22 mouse cellular contexts compared by ENCODE assay signal in the genomic region with DNA sequence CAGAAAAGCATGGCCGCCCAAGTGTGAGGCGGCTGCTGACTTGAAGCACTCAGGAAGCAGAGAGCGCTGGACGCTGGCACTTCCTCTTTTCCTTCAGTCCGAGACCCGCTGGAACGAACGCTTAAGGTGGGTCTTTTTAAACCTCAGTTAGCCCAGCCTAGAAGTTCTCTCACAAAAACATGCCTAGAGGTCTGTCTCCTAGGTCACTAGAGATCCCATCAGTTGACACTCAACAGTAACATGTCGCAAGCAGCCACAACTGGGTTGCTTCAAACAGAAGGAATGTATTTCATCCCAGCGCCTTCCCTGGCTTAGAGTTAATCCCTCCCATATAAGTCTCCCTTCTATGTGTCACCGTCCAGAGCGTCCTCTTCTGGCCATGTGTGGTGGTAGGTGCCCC. TPM values are rescaled to one million over a fixed set of nuclear protein-coding genes. Genes with fewer than 3 reads are reported as not detected.
DNase-seq lines count a peak whose midpoint lies in the region; ATAC-seq and TF ChIP-seq lines count a peak whose summit lies in the region.
"Had no signal": no experiment of that assay in that cellular context is flagged by ENCODE, and none has a peak within 500 bp of the region (broad histone marks: within the 10 kb centered on the region; RNA-seq: fewer than 3 reads in every experiment).

No protein-coding gene starts in this region.

- H3K9ac ChIP-seq in heart, embryonic 12.5 days = no peak overlapping the region
- H3K9ac ChIP-seq in heart, postnatal 0 days (replicated peaks; ENCODE audit: low read depth, low read length) = no peak overlapping the region
- H3K9ac ChIP-seq: forebrain, embryonic 13.5 days; heart, embryonic 15.5 days; hindbrain, embryonic 15.5 days had no signal

- H3K27ac ChIP-seq in heart, embryonic 12.5 days (ENCODE audit: poor library complexity, severe bottlenecking) = peak overlapping the region; percentile 33; the same call in 1 of the 2 replicates
- no peak overlapping the region for H3K27ac ChIP-seq in heart, postnatal 0 days (ENCODE audit: low read depth)
- H3K27ac ChIP-seq: forebrain, embryonic 10.5 days; forebrain, embryonic 13.5 days; heart, embryonic 15.5 days; hindbrain, embryonic 15.5 days had no signal

- WGBS in heart, embryonic 12.5 days = 68% methylated on average over 12 of the region's 12 CpGs
- 76% methylated on average over 12 of the region's 12 CpGs for WGBS in heart, postnatal 0 days

- no peak for TF ChIP-seq CTCF in heart, postnatal 0 days (IDR thresholded peaks at IDR 0.05; ENCODE audit: low read depth)

- H3K27me3 ChIP-seq in heart, embryonic 12.5 days (replicated peaks) = no peaks in the 10 kb centered on the region
- no peaks in the 10 kb centered on the region for H3K27me3 ChIP-seq in heart, postnatal 0 days (ENCODE audit: control insufficient read depth, insufficient read depth, low read length)
- H3K27me3 ChIP-seq: forebrain, embryonic 13.5 days; heart, embryonic 15.5 days; hindbrain, embryonic 15.5 days had no signal

- no peak overlapping the region for H3K4me3 ChIP-seq in heart, embryonic 12.5 days
- H3K4me3 ChIP-seq in heart, postnatal 0 days (ENCODE audit: low read depth, low read length) = no peak overlapping the region
- H3K4me3 ChIP-seq: forebrain, embryonic 10.5 days; forebrain, embryonic 13.5 days; heart, embryonic 15.5 days; hindbrain, embryonic 15.5 days had no signal

- no peaks in the 10 kb centered on the region for H3K9me3 ChIP-seq in heart, embryonic 12.5 days (replicated peaks)
- no peaks in the 10 kb centered on the region; the same call in 1 of the 2 replicates for H3K9me3 ChIP-seq in heart, postnatal 0 days (replicated peaks; ENCODE audit: control insufficient read depth, low read length)
- H3K9me3 ChIP-seq: forebrain, embryonic 10.5 days; forebrain, embryonic 13.5 days; heart, embryonic 15.5 days; hindbrain, embryonic 15.5 days had no signal

- ATAC-seq in heart, embryonic 12.5 days (ENCODE audit: insufficient number of reproducible peaks, low FRiP score) = no peak
- peak; percentile 20; the same call in 1 of the 2 replicates for ATAC-seq in heart, postnatal 0 days (ENCODE audit: insufficient read depth, low read depth)
- ATAC-seq: forebrain, embryonic 13.5 days; forebrain, embryonic 16.5 days; intestine, postnatal 0 days had no signal

- peaks cover 25% of the 10 kb centered on the region for H3K4me1 ChIP-seq in heart, embryonic 12.5 days (replicated peaks)
- peaks cover 11% of the 10 kb centered on the region; the same call in 1 of the 2 replicates for H3K4me1 ChIP-seq in heart, postnatal 0 days (ENCODE audit: control insufficient read depth, insufficient read depth)
- H3K4me1 ChIP-seq: forebrain, embryonic 13.5 days had no signal

- H3K4me2 ChIP-seq in heart, embryonic 12.5 days = 0 out of 2 replicates have a peak overlapping the region, but pooled peaks have one; percentile 5
- H3K4me2 ChIP-seq in heart, postnatal 0 days (ENCODE audit: low read depth, low read length) = no peak overlapping the region
- H3K4me2 ChIP-seq: forebrain, embryonic 13.5 days; heart, embryonic 15.5 days; hindbrain, embryonic 15.5 days had no signal

- no peak for TF ChIP-seq EP300 in heart, postnatal 0 days (IDR thresholded peaks at IDR 0.05; ENCODE audit: low read depth)

- no peaks in the 10 kb centered on the region for H3K36me3 ChIP-seq in heart, embryonic 12.5 days
- no peaks in the 10 kb centered on the region for H3K36me3 ChIP-seq in heart, postnatal 0 days (replicated peaks; ENCODE audit: control insufficient read depth, insufficient read depth, low read length)
- H3K36me3 ChIP-seq: forebrain, embryonic 10.5 days; heart, embryonic 15.5 days; hindbrain, embryonic 15.5 days had no signal

- no peak for DNase-seq in heart, postnatal 4 days
- no peak for DNase-seq in heart, postnatal 0 days (ENCODE audit: low spot score)
- DNase-seq in heart, adult 8-10 months (ENCODE audit: low spot score) = no peak
- peak; percentile 36 for DNase-seq in R1 (ENCODE audit: low read depth, low spot score)
- DNase-seq in ovary, postnatal 14 days (ENCODE audit: low spot score) = no peak
- DNase-seq: adrenal gland, postnatal 10 days; adrenal gland, postnatal 36 days; cerebellum, adult 18-20 months; cerebellum, adult 9-10 months; cerebellum, postnatal 14 days; gastrocnemius, postnatal 10 days; gastrocnemius, postnatal 36 days; heart, postnatal 36 days; kidney, adult 2 months had no signal

RNA-seq across cellular contexts. Expression of gene Esrrb, which starts 33.9 kb away (rescaled TPM):
- 2.8 and 3.5 TPM in 2 replicates for polyA plus RNA-seq in heart, embryonic 12.5 days (2016; fragmentation: Nextera tagmentation; extraction: Ambion mirVana)
- 10 to 100 TPM; 12.7 to 15.0 TPM for total RNA-seq in heart, postnatal 4 days (2021)
- total RNA-seq in heart, postnatal 0 days (2014; rRNA removed; ENCODE audit: low replicate concordance) = 10.7 and 11.8 TPM in 2 replicates
- 1.9 and 3.5 TPM in 2 replicates for polyA plus RNA-seq in heart, postnatal 0 days (2015; fragmentation: Nextera tagmentation; extraction: Ambion mirVana)
- 10 to 100 TPM; 24.4 to 34.7 (median 29.2) TPM for total RNA-seq in heart, adult 8-10 months (2022)
- total RNA-seq: granulocyte monocyte progenitor cell, adult 5-6 weeks had no signal
